Mouse (Mus musculus) adrenal gland, postnatal 36 days (tissue): ENCODE data around the gene BC055324. TPM values are rescaled to one million over a fixed set of nuclear protein-coding genes. Genes with fewer than 3 reads are reported as not detected.

ENCODE experiments used
- total RNA-seq, 2 experiments: library from RNA; stranded (reverse); gene quantifications; 2 replicates each; pipeline ENCODE4 v1.2.3; 2021

The BC055324 gene
- total RNA-seq, 2 experiments from 2014 or later: 1.7 to 1.9 TPM

Other genes with a start within 250 kb of the BC055324 start
- 10 to 100 TPM; 19.0 to 22.4 TPM for gene Kifap3, start 215.2 kb downstream of the BC055324 start, total RNA-seq
- 10 to 100 TPM; 15.8 to 18.1 TPM for gene Scyl3, start 65.7 kb downstream of the BC055324 start, total RNA-seq
- gene Mettl18, start 93 bp upstream of the BC055324 start, total RNA-seq: 1 to 10 TPM; 2.6 to 2.8 TPM
- 1 to 10 TPM; 4.1 to 4.7 TPM for gene Sele, start 53.4 kb upstream of the BC055324 start, total RNA-seq
- gene Sell, start 67.2 kb upstream of the BC055324 start, total RNA-seq: under 1 TPM; 0.46 to 0.66 TPM
- gene Selp, start 120.5 kb upstream of the BC055324 start, total RNA-seq: 1 to 10 TPM in 1 of 2 experiments, under 1 TPM in 1; 0.79 to 2.0 TPM
- gene F5, start 157.0 kb upstream of the BC055324 start, total RNA-seq: 10 to 100 TPM in 1 of 2 experiments, 1 to 10 TPM in 1; 2.3 to 10.6 TPM